Mouse (Mus musculus) hindbrain, postnatal 0 days (tissue): ENCODE measurements around the gene Grhl1. TPM values are rescaled to one million over a fixed set of nuclear protein-coding genes. Genes with fewer than 3 reads are reported as not detected.

Experiments
- ATAC-seq: fragments of 200-750 bp; cut with Nextera tagmentation; 2 replicates; pipeline ENCODE4 v1.8.0; 2017; ENCODE audit warnings: mild to moderate bottlenecking, moderate TSS enrichment, moderate library complexity
- DNase-seq: peaks from one replicate; pipeline ENCODE4 v3.0.0-alpha.2; 2015; ENCODE audit warnings: low spot score
- H3K27ac ChIP-seq: fragments of 300-500 bp; sonication (generic); 2 replicates; pipeline ENCODE4 v1.5.1; 2014; ENCODE audit warnings: mild to moderate bottlenecking
- H3K27me3 ChIP-seq: fragments of 300-500 bp; sonication (generic); 2 replicates; pipeline ENCODE4 v1.6.1; 2014; ENCODE audit warnings: low read length, mixed read lengths; ENCODE audit not compliant: insufficient read depth
- H3K36me3 ChIP-seq: fragments of 300-500 bp; sonication (generic); 2 replicates; pipeline ENCODE4 v1.6.1; 2014; ENCODE audit warnings: low read length, mixed read lengths; ENCODE audit not compliant: insufficient read depth
- H3K4me1 ChIP-seq: fragments of 300-500 bp; sonication (generic); 2 replicates; pipeline ENCODE4 v1.6.1; 2014; ENCODE audit warnings: antibody characterized with exemption, low read length, mixed read lengths; ENCODE audit not compliant: insufficient read depth
- H3K4me2 ChIP-seq: fragments of 300-500 bp; sonication (generic); 2 replicates; pipeline ENCODE4 v1.6.1; 2014; ENCODE audit warnings: low read depth, mild to moderate bottlenecking, low read length, moderate library complexity, mixed read lengths
- H3K4me3 ChIP-seq: fragments of 300-500 bp; sonication (generic); 2 replicates; pipeline ENCODE4 v1.5.1; 2014; ENCODE audit warnings: low read length
- H3K9ac ChIP-seq: fragments of 300-500 bp; sonication (generic); replicated peaks from 2 replicates; pipeline ENCODE4 v1.6.1; 2014; ENCODE audit warnings: mild to moderate bottlenecking, low read length, moderate library complexity, mixed read lengths
- H3K9me3 ChIP-seq: fragments of 300-500 bp; sonication (generic); 2 replicates; pipeline ENCODE4 v1.6.1; 2016; ENCODE audit warnings: low read length, mixed read lengths
- CTCF ChIP-seq: IDR thresholded peaks from 2 replicates; pipeline ENCODE4 v1.5.1; 2016; ENCODE audit warnings: antibody characterized with exemption, control low read depth, low read depth
- WGBS: fragments of 180-500 bp; shearing (Covaris S2); extraction: QIAGEN DNeasy Blood & Tissue Kit; methylation state at CpG from one replicate; pipeline ENCODE4 v1.1.7; 2014; 5-methylcytosine and 5-hydroxymethylcytosine counted together
- polyA plus RNA-seq: library from polyadenylated mRNA; unstranded; fragments of >200 nt; fragmentation: Nextera tagmentation; extraction: Ambion mirVana; gene quantifications from 2 replicates; pipeline ENCODE4 v1.2.1, GENCODE M21; 2015
- total RNA-seq: library from RNA; depleted of rRNA; stranded (reverse); fragments of >200 nt; gene quantifications from 2 replicates; pipeline ENCODE4 v1.2.3, GENCODE M21; 2014

Grhl1 gene
- total and polyA plus RNA-seq, 2 experiments from 2014 or later, result 1.2 to 1.5 TPM

DNA sequence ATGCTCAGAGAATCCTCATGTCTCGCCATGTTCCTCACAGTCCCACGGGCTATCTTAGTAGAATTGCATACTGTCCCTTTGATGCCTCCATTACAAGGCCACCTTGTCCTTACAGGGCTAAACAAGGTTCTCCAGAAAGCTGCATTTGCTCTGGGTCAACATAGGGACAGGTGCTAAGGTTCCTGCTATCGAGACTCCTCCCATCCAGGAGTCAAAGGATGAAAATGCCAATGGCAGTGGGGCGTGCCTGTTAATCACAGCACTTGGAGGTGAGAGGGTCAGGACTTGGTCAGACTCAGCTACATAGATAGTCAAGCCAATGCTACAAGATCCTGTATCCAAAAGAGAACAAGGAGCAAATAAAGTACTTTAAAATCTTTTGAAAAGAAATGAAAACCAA lies 47.4 kb downstream of the Grhl1 start:
- no peak for TF ChIP-seq CTCF
- no peaks in the 10 kb centered on the region for H3K27me3 ChIP-seq
- H3K36me3 ChIP-seq, result no peaks in the 10 kb centered on the region
- H3K9me3 ChIP-seq, result no peaks in the 10 kb centered on the region
- H3K4me1 ChIP-seq, result no peaks in the 10 kb centered on the region
- no peak for DNase-seq
- H3K9ac ChIP-seq, result no peak overlapping the region
- no peak overlapping the region for H3K4me3 ChIP-seq
- no peak for ATAC-seq
- WGBS, result 87% methylated on average over 4 of the region's 4 CpGs
- H3K27ac ChIP-seq, result no peak overlapping the region
- H3K4me2 ChIP-seq, result no peak overlapping the region

- H3K9ac ChIP-seq, result no peak overlapping the region
- no peaks in the 10 kb centered on the region for H3K27me3 ChIP-seq
- WGBS, result 30% methylated on average over 12 of the region's 12 CpGs
- H3K4me3 ChIP-seq, result no peak overlapping the region
- peak; percentile 84 for ATAC-seq
- H3K27ac ChIP-seq, result no peak overlapping the region
- DNase-seq, result peak; percentile 56
- no peak overlapping the region for H3K4me2 ChIP-seq
- no peaks in the 10 kb centered on the region for H3K4me1 ChIP-seq
- H3K9me3 ChIP-seq, result no peaks in the 10 kb centered on the region
- no peaks in the 10 kb centered on the region for H3K36me3 ChIP-seq
- TF ChIP-seq CTCF, result no peak
Observed at GRCm38 (mm10) chr12:24623486-24624251, 51.6 kb downstream of the Grhl1 start.

DNA sequence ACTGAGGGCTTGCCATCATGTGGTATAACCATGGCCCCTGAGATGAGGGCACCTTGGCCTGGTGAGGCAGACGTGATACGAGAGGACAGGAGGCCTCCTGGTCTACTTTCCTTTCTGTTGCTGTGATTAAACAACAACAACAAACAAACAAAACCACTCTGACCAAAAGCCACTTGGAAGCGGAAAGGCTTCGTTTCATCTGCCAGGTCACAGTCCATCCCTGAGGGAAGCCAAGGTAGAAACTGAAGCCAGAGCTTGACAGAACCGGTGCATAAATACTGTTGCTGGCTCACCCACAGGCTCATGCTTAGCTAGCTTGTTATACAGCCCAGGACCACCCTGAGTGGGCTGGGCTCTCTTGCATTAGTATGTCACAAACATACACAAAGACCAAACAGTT lies 54.3 kb downstream of the Grhl1 start:
- no peak overlapping the region for H3K4me3 ChIP-seq
- no peaks in the 10 kb centered on the region for H3K9me3 ChIP-seq
- no peak for DNase-seq
- no peak overlapping the region for H3K27ac ChIP-seq
- ATAC-seq, result no peak
- no peak overlapping the region for H3K4me2 ChIP-seq
- no peaks in the 10 kb centered on the region for H3K36me3 ChIP-seq
- 87% methylated on average over 5 of the region's 5 CpGs for WGBS
- H3K9ac ChIP-seq, result no peak overlapping the region
- H3K4me1 ChIP-seq, result no peaks in the 10 kb centered on the region
- H3K27me3 ChIP-seq, result no peaks in the 10 kb centered on the region
- TF ChIP-seq CTCF, result no peak

DNA sequence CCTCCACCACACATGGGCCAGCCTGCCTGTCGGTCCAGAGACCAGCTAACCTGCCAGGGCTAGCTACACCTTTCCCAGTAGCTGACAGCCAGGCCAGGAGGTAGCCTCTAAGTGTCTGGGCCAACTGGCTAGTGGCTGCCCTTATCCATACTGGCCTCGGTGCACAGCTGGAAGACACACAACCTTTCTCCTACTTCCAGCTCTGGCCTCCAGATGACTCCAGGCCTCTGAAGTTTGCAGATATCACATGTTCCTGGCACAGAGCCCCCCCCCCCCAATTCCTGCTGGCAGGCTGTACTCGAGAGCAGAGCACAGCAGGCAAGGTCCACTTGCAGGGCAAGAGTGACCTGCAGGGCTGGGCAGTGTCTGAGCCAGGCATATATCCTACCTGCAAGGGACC lies 55.1 kb downstream of the Grhl1 start:
- H3K36me3 ChIP-seq, result no peaks in the 10 kb centered on the region
- no peaks in the 10 kb centered on the region for H3K9me3 ChIP-seq
- DNase-seq (no peak), ATAC-seq (no peak)
- no peaks in the 10 kb centered on the region for H3K4me1 ChIP-seq
- TF ChIP-seq CTCF, result no peak
- no peak overlapping the region for H3K4me2 ChIP-seq
- no peak overlapping the region for H3K9ac ChIP-seq
- no peaks in the 10 kb centered on the region for H3K27me3 ChIP-seq
- 67% methylated on average over 3 of the region's 3 CpGs for WGBS
- no peak overlapping the region for H3K4me3 ChIP-seq
- H3K27ac ChIP-seq, result no peak overlapping the region

DNA sequence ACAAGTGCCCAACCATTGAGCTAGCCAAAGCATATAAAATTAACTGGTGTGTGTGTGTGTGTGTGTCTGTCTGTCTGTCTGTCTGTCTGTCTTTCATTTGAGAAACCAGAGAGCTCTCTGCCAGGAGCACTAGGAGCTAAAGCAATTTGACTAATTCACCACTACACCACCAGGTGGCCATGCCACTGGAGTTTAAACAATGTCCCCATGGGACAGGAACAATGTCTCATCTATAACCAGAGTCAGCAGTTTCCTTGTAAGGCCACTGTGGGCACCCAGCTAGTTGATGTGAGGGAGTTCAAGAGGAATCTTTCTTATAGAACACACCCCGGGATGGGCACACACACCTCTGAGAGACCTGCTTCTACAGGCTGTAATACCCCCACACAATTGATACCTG lies 58.1 kb downstream of the Grhl1 start:
- TF ChIP-seq CTCF, result peak; percentile 58
- H3K4me3 ChIP-seq, result no peak overlapping the region

DNA sequence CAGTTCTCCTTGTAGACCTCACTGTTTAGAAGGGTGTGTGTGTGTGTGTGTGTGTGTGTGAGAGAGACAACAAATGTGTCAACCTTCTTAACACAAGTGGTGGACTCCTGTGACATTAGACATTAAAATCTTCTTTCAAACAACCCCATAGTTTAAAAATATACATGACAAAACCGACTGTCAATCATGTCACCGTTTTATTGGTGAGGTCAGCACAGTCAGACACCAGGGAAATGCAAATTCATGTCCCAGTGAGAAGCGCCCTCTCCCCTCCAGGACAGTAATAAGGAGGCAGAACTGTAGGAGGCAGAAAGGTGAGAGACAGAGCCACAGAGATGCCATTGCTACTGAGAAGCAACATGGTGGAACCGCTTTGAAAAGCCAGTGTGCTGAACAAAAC lies 60.3 kb downstream of the Grhl1 start:
- WGBS, result 51% methylated on average over 4 of the region's 4 CpGs
- 0 out of 2 replicates have a peak, but pooled peaks have one; percentile 4 for ATAC-seq
- TF ChIP-seq CTCF, result no peak

More for the DNA sequence above, 58.1 kb downstream of the Grhl1 start:
- Histone ChIP-seq H3K9ac (no peak overlapping the region), H3K27ac (no peak overlapping the region), H3K9me3 (no peaks in the 10 kb centered on the region), H3K4me1 (no peaks in the 10 kb centered on the region), H3K36me3 (no peaks in the 10 kb centered on the region), H3K27me3 (no peaks in the 10 kb centered on the region), H3K4me2 (no peak overlapping the region)
- DNase-seq (peak; percentile 43), ATAC-seq (no peak)
- 76% methylated on average over 1 of the region's 1 CpGs for WGBS

DNA sequence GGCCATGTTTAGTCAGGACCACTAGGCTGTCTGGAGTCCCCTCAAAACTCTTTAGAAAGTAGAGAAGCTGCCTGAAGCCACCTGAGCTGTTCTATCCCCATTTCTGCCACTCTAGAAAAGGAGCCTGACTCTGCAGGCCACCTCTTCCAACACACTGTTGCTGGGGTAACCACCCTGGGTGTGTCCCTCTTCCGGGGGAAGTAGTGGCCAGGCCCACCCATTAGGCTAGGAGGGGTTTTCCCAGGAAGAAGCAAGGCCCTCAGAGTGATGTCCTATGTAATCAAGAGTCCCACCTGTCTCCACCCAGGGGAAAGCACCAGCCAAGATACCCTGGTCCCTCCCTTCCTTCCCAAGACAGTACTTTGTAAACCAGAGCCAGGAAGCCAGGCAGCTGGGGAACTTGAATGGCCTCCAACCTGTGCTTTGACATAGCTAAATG lies 61.7 kb downstream of the Grhl1 start:
- ATAC-seq, result no peak
- no peak overlapping the region for H3K4me3 ChIP-seq
- no peak overlapping the region for H3K4me2 ChIP-seq
- no peaks in the 10 kb centered on the region for H3K9me3 ChIP-seq
- H3K9ac ChIP-seq, result no peak overlapping the region
- WGBS, result 58% methylated on average over 1 of the region's 1 CpGs
- H3K36me3 ChIP-seq, result no peaks in the 10 kb centered on the region
- DNase-seq, result no peak
- no peak for TF ChIP-seq CTCF
- H3K4me1 ChIP-seq, result no peaks in the 10 kb centered on the region
- H3K27ac ChIP-seq, result no peak overlapping the region
- H3K27me3 ChIP-seq, result no peaks in the 10 kb centered on the region

More for the DNA sequence above, 60.3 kb downstream of the Grhl1 start:
- Histone ChIP-seq H3K4me1 (no peaks in the 10 kb centered on the region), H3K9ac (no peak overlapping the region), H3K36me3 (no peaks in the 10 kb centered on the region), H3K9me3 (no peaks in the 10 kb centered on the region), H3K27ac (no peak overlapping the region), H3K4me2 (no peak overlapping the region), H3K27me3 (no peaks in the 10 kb centered on the region), H3K4me3 (no peak overlapping the region)
- DNase-seq, result no peak
